Mouse (Mus musculus) myocyte (in vitro differentiated cells): ENCODE results near the gene Lrrc37a.

Experiments
- MAX ChIP-seq: IDR thresholded peaks from one replicate; pipeline ENCODE4 v1.6.1; 2011; ENCODE audit warnings: low read depth, mild to moderate bottlenecking, control low read depth
- MYOD1 ChIP-seq, 3 experiments: IDR thresholded peaks; one replicate each; pipeline ENCODE4 v1.6.1; 2011; ENCODE audit warnings: control low read depth in 2 of 3, low read depth in 2 of 3, mild to moderate bottlenecking in 2 of 3, moderate library complexity in 1 of 3; ENCODE audit not compliant: insufficient read length in 2 of 3, control insufficient read depth in 1 of 3
- POLR2A ChIP-seq: IDR thresholded peaks from one replicate; pipeline ENCODE4 v1.6.1; 2011; ENCODE audit warnings: low read depth, mild to moderate bottlenecking, control low read depth, moderate library complexity; ENCODE audit not compliant: insufficient read length
- POLR2AphosphoS2 ChIP-seq: IDR thresholded peaks from one replicate; pipeline ENCODE4 v1.6.1; 2011; ENCODE audit warnings: low read depth, control low read depth; ENCODE audit not compliant: insufficient read length
- TCF12 ChIP-seq: IDR thresholded peaks from one replicate; pipeline ENCODE4 v1.6.1; 2011; ENCODE audit warnings: mild to moderate bottlenecking, control low read depth; ENCODE audit not compliant: poor library complexity, insufficient read depth, severe bottlenecking

GRCm38 (mm10) chr11:103402198-103402597 lies 102.2 kb downstream of the Lrrc37a start:
- no peak for TF ChIP-seq MYOD1 (IDR thresholded peaks at IDR 0.05; ENCODE audit: control insufficient read depth in 1 of 3, insufficient read length in 2 of 3, low read depth in 2 of 3)
- no peak for TF ChIP-seq MAX
- TF ChIP-seq POLR2AphosphoS2: no peak
- TF ChIP-seq POLR2A: no peak
- no peak for TF ChIP-seq TCF12
